Mouse (Mus musculus): ENCODE measurements around the gene 9230113P08Rik.
"Not testable (repeated sequence)": the region's sequence is repeated elsewhere in the genome, so short reads cannot be mapped to it uniquely, and the experiment has no call there.

The 9230113P08Rik gene

GRCm38 (mm10) chr9:35908123-35908522 lies at the start of gene 9230113P08Rik:
Gene 9230113P08Rik (plus strand): TSS chr9:35908423.
- not testable (repeated sequence) for DNase-seq (ENCODE audit: low read depth)

- not testable (repeated sequence) for DNase-seq (ENCODE audit: low read depth)
Measured at GRCm38 (mm10) chr9:35893112-35893511, 15.1 kb upstream of the 9230113P08Rik start.

DNA sequence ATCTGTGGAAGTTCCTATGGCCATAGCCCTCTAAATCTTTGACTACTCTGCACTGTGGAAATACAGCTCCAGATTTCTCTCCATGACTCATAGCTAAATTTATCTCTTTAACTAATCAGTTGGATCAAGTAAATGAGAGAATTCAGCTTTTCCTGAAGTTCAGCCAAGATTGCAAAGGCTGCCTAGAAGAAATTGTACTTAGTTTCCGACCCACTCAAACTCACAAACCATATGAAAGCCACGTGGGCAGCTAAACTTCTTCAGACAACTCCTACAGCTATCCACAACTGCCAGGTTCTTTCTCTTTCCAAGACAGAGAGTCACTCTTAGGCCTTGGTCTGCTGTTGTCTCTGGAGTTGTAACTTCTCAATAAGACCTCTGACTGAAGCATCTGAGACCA lies 3.7 kb upstream of the 9230113P08Rik start:
- DNase-seq (ENCODE audit: low read depth): no peak

DNA sequence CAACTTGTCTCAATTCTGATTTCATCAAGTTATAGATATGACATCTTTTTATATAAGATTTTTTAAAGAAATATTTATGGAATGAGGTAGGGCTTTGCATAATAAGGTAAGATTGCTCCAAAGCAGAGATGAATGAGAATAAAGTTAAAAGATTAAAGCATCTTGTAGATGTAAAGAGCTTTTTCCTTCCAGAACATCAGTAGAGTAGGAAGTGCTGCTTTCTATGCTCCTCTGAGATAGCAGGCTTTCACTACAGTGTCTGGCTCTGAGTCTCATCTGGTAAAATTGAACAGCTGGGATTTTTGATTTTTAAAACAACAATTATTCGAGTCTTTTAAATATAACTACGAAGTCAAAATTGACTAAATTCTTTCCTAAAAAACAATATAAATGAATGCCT lies 22.6 kb downstream of the 9230113P08Rik start:
- no peak for DNase-seq (ENCODE audit: low read depth)

Measured in c-Kit-positive CD71-positive TER-119-negative erythroid progenitor cells, embryonic 14.5 days (primary cell).